Mouse (Mus musculus) olfactory bulb, adult 2 months (tissue): ENCODE results near the gene Gpsm3. TPM values are rescaled to one million over a fixed set of nuclear protein-coding genes. Genes with fewer than 3 reads are reported as not detected.

Experiments used
- H3K27ac ChIP-seq: fragments of 200-500 bp; 2 replicates; pipeline ENCODE4 v1.5.1; 2012; ENCODE audit warnings: low read depth, low read length; ENCODE audit not compliant: insufficient read depth
- H3K4me1 ChIP-seq: fragments of 200-500 bp; 2 replicates; pipeline ENCODE4 v1.6.1; 2012; ENCODE audit warnings: low read length; ENCODE audit not compliant: control insufficient read depth, insufficient read depth
- H3K4me3 ChIP-seq: fragments of 200-500 bp; 2 replicates; pipeline ENCODE4 v1.5.1; 2012; ENCODE audit warnings: mild to moderate bottlenecking, low read depth, low read length, moderate library complexity; ENCODE audit not compliant: insufficient read depth
- CTCF ChIP-seq: fragments of 200-500 bp; IDR thresholded peaks from 2 replicates; pipeline ENCODE4 v1.5.1; 2012; ENCODE audit warnings: low read depth, mild to moderate bottlenecking, low read length, moderate library complexity; ENCODE audit not compliant: insufficient read depth
- POLR2A ChIP-seq: fragments of 200-500 bp; IDR thresholded peaks from 2 replicates; pipeline ENCODE4 v1.6.1; 2012; ENCODE audit warnings: mild to moderate bottlenecking, low read depth, low read length, moderate library complexity; ENCODE audit not compliant: insufficient read depth
- WGBS: fragments of 180-500 bp; shearing (Covaris S2); methylation state at CpG from one replicate; pipeline ENCODE4 v1.1.7; 2018; 5-methylcytosine and 5-hydroxymethylcytosine counted together
- polyA plus RNA-seq: library from polyadenylated mRNA; stranded (reverse); fragments of >200 nt; gene quantifications from 2 replicates; pipeline ENCODE4 v1.2.4, GENCODE M21; 2012; ENCODE audit warnings: low replicate concordance; ENCODE audit not compliant: missing spikeins, insufficient read depth, insufficient read length

Gpsm3 gene
- polyA plus RNA-seq, 1 experiment = not detected

DNA sequence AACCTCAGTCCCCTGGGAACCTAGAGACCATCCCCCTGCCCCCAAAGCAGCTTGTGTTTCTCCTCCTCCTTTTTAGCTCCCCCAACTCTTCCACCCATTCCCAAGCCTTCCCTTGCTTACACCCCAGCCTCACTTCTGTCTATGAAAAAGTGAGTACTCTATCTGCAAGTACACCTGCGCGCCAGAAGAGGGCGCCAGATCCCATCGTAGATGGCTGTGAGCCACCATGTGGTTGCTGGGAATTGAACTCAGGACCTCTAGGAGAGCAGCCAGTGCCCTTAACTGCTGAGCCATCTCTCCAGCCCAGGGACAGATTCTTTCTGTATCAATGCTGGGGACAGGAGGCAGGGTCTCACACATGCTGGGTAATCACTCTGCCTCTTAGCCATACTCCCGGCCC, 17.7 kb upstream of the Gpsm3 start:
- 17% methylated on average over 5 of the region's 5 CpGs for WGBS
- Histone ChIP-seq H3K4me3 (no peak overlapping the region), H3K4me1 (peaks cover 4% of the 10 kb centered on the region; the same call in 1 of the 2 replicates), H3K27ac (no peak overlapping the region)
- TF ChIP-seq POLR2A (no peak), CTCF (no peak)

DNA sequence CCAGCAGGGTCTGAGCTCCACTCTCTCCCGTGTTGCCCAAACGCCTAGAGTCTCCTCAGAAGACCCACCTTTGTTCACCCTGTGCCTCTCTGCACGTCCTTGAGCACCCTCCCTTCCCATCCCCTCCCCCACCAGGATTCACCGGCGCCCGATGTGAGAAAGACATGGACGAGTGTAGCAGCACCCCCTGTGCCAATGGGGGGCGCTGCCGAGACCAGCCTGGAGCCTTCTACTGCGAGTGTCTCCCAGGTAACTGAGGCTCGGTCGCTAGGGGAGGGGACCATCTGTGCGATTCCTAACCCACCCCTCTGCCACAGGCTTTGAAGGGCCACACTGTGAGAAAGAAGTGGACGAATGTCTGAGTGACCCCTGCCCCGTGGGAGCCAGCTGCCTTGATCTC, 17.2 kb upstream of the Gpsm3 start:
- 11% methylated on average over 15 of the region's 15 CpGs for WGBS
- no peak for TF ChIP-seq CTCF
- TF ChIP-seq POLR2A = no peak
- Histone ChIP-seq H3K4me3 (no peak overlapping the region), H3K4me1 (no peaks in the 10 kb centered on the region), H3K27ac (no peak overlapping the region)

DNA sequence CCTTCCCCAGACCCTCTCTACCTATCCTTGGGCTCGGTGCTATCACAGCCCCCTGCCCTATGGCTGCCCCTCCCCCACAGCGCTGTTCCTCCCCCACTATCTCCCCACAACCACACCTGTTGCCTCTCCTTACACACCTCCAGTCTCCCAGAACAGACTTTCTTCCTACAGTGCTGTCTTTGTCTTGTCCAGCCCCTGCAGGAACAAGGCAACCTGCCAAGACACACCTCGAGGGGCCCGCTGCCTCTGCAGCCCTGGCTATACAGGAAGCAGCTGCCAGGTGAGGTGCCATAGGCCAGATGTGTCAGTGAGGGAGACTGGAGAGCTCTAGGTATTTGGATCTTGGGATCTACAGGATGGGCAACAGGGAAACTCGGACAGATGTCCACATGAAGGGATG, 13.0 kb upstream of the Gpsm3 start:
- Histone ChIP-seq H3K4me3 (no peak overlapping the region), H3K27ac (no peak overlapping the region), H3K4me1 (no peaks in the 10 kb centered on the region)
- 70% methylated on average over 5 of the region's 5 CpGs for WGBS
- TF ChIP-seq POLR2A = no peak
- TF ChIP-seq CTCF = no peak

DNA sequence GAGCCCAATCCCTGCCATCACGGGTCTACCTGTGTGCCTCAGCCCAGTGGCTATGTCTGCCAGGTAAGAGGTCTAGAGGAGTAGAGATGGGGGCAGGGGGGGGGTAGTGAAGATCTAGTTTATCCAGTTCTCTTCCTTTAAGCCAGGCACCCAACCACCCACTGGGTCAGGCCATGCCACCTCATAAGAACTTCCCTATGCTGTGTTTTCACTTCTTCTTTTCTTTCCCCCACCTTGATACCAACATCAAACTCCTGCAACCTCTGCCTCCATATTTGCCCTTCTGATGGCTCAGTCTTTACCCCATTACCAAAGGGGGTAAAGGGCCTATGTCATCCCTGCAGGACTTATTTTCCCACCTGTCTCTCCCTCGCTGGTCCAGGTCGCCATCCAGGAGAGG, 11.5 kb upstream of the Gpsm3 start:
- WGBS = 92% methylated on average over 3 of the region's 3 CpGs
- Histone ChIP-seq H3K27ac (no peak overlapping the region), H3K4me3 (no peak overlapping the region), H3K4me1 (no peaks in the 10 kb centered on the region)
- no peak for TF ChIP-seq POLR2A
- TF ChIP-seq CTCF = no peak

DNA sequence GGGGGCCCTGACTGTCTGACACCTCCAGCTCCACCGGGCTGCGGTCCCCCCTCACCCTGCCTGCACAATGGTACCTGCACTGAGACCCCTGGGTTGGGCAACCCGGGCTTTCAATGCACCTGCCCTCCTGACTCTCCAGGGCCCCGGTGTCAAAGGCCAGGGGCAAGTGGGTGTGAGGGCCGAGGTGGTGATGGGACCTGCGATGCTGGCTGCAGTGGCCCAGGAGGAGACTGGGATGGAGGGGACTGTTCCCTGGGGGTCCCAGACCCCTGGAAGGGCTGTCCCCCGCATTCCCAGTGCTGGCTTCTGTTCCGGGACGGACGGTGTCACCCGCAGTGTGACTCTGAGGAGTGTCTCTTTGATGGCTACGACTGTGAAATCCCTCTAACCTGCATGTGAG, 7.1 kb upstream of the Gpsm3 start:
- H3K27ac ChIP-seq = no peak overlapping the region
- TF ChIP-seq CTCF (no peak), POLR2A (no peak)
- H3K4me1 ChIP-seq = peaks cover 13% of the 10 kb centered on the region
- 90% methylated on average over 12 of the region's 12 CpGs for WGBS
- H3K4me3 ChIP-seq = no peak overlapping the region

DNA sequence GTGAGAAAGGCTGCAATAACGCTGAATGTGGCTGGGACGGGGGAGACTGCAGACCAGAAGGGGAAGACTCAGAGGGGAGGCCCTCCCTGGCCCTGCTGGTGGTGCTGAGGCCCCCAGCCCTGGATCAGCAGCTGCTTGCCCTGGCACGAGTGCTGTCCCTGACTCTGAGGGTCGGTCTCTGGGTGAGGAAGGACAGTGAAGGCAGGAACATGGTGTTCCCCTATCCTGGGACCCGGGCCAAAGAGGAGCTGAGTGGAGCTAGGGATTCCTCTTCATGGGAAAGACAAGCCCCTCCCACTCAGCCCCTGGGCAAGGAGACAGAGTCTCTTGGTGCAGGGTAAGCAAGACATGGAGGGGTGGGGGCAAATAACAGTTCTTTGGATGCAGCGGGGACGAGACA, 6.2 kb upstream of the Gpsm3 start:
- Histone ChIP-seq H3K27ac (no peak overlapping the region), H3K4me3 (no peak overlapping the region), H3K4me1 (peaks cover 15% of the 10 kb centered on the region)
- TF ChIP-seq POLR2A (no peak), CTCF (no peak)
- WGBS = 65% methylated on average over 7 of the region's 7 CpGs

DNA sequence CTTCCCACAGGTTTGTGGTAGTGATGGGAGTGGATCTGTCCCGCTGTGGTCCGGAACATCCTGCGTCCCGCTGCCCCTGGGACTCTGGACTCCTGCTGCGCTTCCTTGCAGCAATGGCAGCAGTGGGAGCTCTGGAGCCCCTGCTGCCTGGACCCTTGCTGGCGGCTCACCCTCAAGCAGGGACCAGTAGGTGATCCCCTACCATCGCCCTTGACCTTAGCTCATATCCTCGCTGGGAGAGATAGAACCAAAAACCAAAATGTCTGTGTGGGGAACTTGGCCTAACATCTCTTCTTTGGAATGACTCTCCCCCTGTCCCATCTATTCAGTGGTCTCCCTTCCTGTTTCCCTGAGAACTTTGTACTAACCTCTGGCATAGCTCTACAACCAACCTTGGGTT, 5.8 kb upstream of the Gpsm3 start:
- Histone ChIP-seq H3K4me1 (peaks cover 15% of the 10 kb centered on the region), H3K4me3 (no peak overlapping the region), H3K27ac (no peak overlapping the region)
- TF ChIP-seq POLR2A = no peak
- WGBS = 95% methylated on average over 8 of the region's 8 CpGs

DNA sequence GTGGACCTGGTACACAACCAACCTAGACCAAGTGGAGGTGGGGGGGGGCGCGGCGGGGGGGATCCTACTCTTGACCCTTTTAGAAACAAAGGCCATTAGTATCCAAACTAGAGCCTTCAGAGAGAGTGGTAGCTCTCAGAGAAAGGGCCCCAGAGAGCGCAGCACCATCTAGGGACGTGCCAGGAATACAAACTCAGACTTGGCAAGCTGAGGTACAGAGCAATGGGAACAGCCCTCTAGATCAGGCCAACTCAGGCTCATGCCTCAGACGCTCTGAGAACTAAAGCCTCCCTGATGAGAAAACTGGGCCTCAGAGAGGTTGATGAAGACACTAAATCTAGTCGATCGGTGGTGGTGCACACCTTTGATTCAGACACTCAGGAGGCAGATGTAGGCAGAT, 4.5 kb upstream of the Gpsm3 start:
- H3K4me1 ChIP-seq = peaks cover 16% of the 10 kb centered on the region
- no peak overlapping the region for H3K4me3 ChIP-seq
- no peak overlapping the region for H3K27ac ChIP-seq
- 73% methylated on average over 8 of the region's 8 CpGs for WGBS
- TF ChIP-seq POLR2A (no peak), CTCF (no peak)

DNA sequence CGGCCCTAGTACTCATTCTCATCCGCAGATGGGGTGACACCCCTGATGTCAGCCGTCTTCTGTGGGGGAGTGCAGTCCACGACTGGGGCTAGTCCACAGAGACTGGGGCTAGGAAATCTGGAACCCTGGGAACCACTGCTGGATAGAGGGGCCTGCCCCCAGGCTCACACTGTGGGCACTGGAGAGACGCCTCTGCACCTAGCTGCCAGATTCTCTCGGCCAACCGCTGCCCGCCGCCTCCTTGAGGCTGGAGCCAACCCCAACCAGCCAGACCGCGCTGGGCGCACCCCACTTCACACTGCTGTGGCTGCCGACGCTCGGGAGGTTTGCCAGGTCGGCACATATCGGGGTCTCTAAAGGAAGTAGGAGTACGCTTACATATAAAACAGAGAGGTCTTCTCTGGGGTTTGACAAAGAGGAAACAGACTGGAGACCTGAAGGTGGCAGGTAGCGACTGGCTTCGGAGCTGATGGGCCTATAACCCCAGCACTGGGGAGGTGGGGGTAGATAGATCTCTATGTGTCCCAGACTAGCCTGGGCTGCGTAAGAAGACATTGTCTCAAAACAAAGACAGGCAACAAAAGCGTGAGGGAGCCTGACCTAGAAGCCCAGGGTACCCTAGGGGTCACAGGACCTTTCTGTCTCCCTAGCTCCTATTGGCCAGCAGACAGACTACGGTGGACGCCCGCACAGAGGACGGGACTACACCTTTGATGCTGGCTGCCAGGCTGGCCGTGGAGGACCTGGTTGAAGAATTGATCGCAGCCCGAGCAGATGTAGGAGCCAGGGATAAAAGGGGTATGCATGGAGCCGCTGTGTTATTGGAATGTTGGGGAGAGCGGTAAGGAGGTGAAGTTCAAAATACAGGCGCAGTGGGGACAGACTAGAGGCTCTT, 3.5 kb upstream of the Gpsm3 start:
- Histone ChIP-seq H3K4me3 (peak overlapping the region; percentile 76), H3K27ac (peak overlapping the region; percentile 96), H3K4me1 (peaks cover 26% of the 10 kb centered on the region)
- 21% methylated on average over 32 of the region's 32 CpGs for WGBS
- TF ChIP-seq POLR2A (no peak), CTCF (no peak)
